Mouse (Mus musculus): ENCODE data around the gene Pbx2.

- TF ChIP-seq CTCF (IDR thresholded peaks at IDR 0.05; ENCODE audit: insufficient read depth, low read depth, low read length), result no peak
- no peak for TF ChIP-seq POLR2A (IDR thresholded peaks at IDR 0.05; ENCODE audit: insufficient read depth, low read depth, low read length)
These were observed 30.6 kb upstream of the Pbx2 start for GRCm38 (mm10) chr17:34560438-34560837.
